Mouse (Mus musculus) thymus, postnatal 25 days (tissue): ENCODE data around the gene Ciart.
A peak's percentile ranks its signal among the peaks of the same experiment; 100 is the strongest.
"Not testable (repeated sequence)": the region's sequence is repeated elsewhere in the genome, so short reads cannot be mapped to it uniquely, and the experiment has no call there.

Experiments
- DNase-seq: peaks from one replicate; pipeline ENCODE4 v3.0.0; 2022

Ciart gene

GRCm38 (mm10) chr3:95881979-95882815 lies at the start of gene Ciart:
Gene Ciart, minus strand, starts transcription at chr3:95882251.
- peak; percentile 87 for DNase-seq

- no peak for DNase-seq
These were observed 49.4 kb upstream of the Ciart start for GRCm38 (mm10) chr3:95931471-95931870.

GRCm38 (mm10) chr3:95930471-95930789 lies 48.4 kb upstream of the Ciart start:
- DNase-seq, result peak; percentile 47

GRCm38 (mm10) chr3:95929581-95930470 lies 47.8 kb upstream of the Ciart start:
- DNase-seq, result peak; percentile 61

GRCm38 (mm10) chr3:95928658-95929503 lies 46.8 kb upstream of the Ciart start, which contains the start of gene Anp32e:
Gene Anp32e, plus strand, starts transcription at chr3:95929246.
- peak; percentile 98 for DNase-seq

GRCm38 (mm10) chr3:95928261-95928657 lies 46.2 kb upstream of the Ciart start:
- no peak for DNase-seq

- peak; percentile 39 for DNase-seq
These were observed 43.0 kb upstream of the Ciart start for GRCm38 (mm10) chr3:95925087-95925486.

GRCm38 (mm10) chr3:95924185-95924584 lies 42.1 kb upstream of the Ciart start:
- peak; percentile 45 for DNase-seq

- DNase-seq, result not testable (repeated sequence)
These were observed 41.4 kb upstream of the Ciart start for GRCm38 (mm10) chr3:95923429-95923828.

- not testable (repeated sequence) for DNase-seq
These were observed 38.5 kb upstream of the Ciart start for GRCm38 (mm10) chr3:95920532-95920931.

- DNase-seq, result no peak
These were observed 34.7 kb upstream of the Ciart start for GRCm38 (mm10) chr3:95916760-95917159.

- no peak for DNase-seq
These were observed 32.7 kb upstream of the Ciart start for GRCm38 (mm10) chr3:95914706-95915105.

GRCm38 (mm10) chr3:95907613-95908012 lies 25.6 kb upstream of the Ciart start:
- no peak for DNase-seq

GRCm38 (mm10) chr3:95906860-95907259 lies 24.8 kb upstream of the Ciart start:
- DNase-seq, result peak; percentile 84

- peak; percentile 56 for DNase-seq
These were observed 24.0 kb upstream of the Ciart start for GRCm38 (mm10) chr3:95905940-95906492.

GRCm38 (mm10) chr3:95905146-95905939 lies 23.3 kb upstream of the Ciart start:
- DNase-seq, result peak; percentile 51

- DNase-seq, result no peak
These were observed 22.5 kb upstream of the Ciart start, which contains the start of gene Car14 for GRCm38 (mm10) chr3:95904568-95904967. Gene Car14, minus strand, starts transcription at chr3:95904691.

- DNase-seq, result no peak
These were observed 21.9 kb upstream of the Ciart start for GRCm38 (mm10) chr3:95903753-95904502.

- DNase-seq, result no peak
These were observed 20.6 kb upstream of the Ciart start for GRCm38 (mm10) chr3:95902643-95903042.

- no peak for DNase-seq
These were observed 20.2 kb upstream of the Ciart start for GRCm38 (mm10) chr3:95902373-95902625.
